Mouse (Mus musculus) MEL-GATA-1-ER (cell line): Measurements from ENCODE around the gene Tubgcp2.

Experiments
- DNase-seq: peaks from one replicate; pipeline ENCODE4 v3.0.0-alpha.2; 2012; ENCODE audit warnings: low read depth; ENCODE audit errors: extremely low read depth

Tubgcp2 gene

GRCm38 (mm10) chr7:139980778-139981177, 55.7 kb downstream of the Tubgcp2 start:
- no peak for DNase-seq

DNA sequence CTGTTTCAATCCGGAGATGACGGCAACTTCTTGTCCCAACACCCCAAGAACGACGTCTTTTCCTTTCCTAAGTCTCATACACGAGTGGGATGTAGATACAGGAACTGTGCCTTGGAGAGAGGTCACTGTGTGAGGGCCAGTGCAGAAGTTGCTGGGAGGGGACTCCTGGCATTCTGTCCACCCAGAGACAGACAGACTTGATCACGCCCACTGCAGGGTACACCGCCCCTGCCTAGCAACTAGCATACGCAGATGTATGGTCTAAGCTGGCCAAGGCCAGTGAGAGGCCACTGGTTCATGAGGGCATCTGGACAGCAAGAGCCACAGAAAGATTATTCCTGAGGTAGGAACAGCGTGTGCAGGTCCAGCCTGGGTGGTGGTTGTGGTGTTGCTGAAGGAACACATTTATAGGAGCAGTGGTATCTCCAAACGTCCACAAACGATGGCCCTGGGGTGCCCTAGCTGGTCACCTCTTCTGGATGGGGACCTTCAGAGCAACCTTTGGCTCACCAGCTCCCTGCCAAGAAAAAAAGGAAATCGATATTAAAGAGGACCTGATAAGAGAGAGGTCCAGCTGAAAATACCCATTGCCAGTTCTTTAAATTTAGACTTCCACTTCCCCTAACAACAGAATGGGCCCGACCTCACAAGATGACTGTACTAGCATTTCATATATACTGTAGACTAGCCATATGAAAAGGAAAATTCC, 57.3 kb downstream of the Tubgcp2 start:
- DNase-seq = no peak

GRCm38 (mm10) chr7:139978278-139978892, 58.1 kb downstream of the Tubgcp2 start, which contains the start of gene 6430531B16Rik:
Gene 6430531B16Rik (minus strand): TSS chr7:139978755.
- DNase-seq = peak; percentile 19

DNA sequence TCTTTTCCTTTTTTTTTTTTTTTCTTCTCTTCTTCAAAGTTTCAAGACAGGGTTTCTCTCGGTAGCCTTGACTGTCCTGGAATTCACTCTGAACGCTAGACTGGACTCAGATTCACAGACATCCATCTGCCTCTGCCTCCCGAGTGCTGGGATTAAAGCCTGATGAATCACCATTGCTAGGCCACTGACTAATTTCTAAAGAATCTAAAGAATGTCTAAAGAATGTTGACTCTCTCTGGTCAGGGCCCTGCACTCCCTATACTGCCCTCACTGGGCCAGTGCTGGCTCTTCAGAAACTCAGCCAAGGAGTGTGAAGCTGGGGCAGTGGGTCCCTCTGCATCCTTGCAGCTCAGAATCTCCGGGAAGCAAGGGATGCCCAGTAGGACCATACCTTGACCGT, 61.0 kb downstream of the Tubgcp2 start:
- no peak for DNase-seq

DNA sequence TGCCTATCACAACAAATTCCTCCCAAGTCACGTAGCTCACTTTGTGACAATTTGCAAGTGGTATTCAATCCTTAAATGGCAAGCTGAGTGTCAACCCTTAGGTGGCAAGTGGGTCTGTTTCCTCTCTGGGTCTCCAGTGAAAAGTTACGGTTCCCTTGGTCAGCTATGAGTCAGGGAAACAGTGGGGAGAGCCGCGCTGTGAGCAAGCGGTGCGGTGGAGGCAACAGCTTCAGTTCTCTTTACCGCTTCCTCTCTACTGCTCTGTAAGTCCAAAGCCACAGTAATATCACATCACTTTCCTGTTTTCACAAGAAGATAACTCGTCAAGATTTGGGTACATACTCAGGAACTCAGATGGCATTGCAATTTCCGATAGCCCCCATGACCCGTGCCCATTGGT, 62.2 kb downstream of the Tubgcp2 start:
- DNase-seq = no peak

DNA sequence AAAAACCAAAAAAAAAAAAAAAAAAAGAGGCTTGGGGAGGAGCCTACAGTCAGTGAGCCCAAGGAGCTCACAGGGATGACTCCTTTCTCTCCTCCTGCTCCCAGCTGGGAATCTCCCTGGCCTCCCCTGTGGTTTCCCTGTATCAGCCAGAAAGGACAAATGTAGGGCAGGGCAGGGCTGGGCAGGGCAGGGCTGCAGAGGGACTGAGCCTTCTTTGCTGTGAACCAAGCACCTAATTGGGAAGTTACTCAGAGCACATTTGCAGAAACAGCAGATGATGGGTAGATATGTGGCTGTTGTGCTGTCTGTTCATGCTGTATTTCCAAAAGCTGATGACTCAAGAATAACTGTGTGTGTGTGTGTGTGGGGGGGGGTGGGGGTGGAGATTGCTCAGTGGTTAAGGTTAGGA, 63.5 kb downstream of the Tubgcp2 start:
- DNase-seq = no peak

DNA sequence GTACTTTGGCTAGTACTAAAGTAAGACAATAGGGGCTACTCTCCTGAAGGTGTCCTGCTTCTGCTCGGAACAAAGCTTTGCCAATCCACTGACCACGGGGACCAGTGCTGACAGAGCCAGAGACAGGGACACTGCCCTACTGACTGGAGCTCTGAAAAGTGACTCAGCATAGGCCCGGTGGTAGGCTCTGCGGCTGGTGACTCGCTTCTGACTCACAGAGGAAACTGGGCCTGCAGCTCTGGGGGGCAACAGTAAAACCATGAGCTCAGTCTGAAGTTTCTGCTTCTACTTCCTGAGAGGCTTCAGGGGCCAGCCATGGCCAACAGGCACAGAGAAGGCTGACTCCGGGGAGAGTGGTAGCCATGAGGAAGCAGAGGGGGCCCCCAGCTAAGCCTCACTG, 65.0 kb downstream of the Tubgcp2 start:
- no peak for DNase-seq

- DNase-seq = no peak
These were observed 65.5 kb downstream of the Tubgcp2 start for GRCm38 (mm10) chr7:139970979-139971378.

- no peak for DNase-seq
These were observed 66.1 kb downstream of the Tubgcp2 start for GRCm38 (mm10) chr7:139970216-139970919.

DNA sequence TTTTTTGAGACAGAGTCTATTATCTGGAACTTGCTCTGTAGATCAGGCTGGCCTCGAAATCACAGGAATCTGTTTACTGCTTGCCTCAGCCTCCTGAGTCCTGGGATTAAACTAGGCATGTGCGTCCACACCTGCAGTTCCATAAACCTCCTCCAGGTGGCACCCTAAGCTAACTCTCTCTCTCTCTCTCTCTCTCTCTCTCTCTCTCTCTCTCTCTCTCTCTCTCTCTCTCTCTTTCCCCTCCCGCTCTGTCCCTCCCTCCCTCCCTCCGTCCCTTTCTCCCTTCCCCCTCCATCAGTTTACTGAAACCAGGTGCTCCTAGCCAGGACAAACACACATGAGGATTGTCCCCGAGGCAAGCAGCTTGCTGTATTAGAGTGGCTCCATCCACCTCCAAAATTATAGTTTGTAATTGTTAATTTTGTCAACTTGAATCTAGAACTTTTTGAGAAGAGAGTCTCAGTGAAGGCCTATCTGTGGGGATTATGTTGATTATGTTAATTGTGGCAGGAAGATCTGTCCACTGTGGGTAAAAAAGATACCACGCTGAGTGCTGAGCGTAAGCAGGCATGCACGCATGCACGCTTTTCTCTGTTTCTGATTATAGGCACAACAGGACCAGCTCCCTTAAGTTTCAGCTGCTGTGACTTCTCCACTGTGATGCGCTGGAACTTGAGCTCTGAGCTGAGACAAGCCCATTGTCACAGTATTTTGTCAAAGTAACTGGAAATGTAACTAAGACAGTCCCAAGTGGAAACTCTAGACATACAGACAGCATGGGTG, 66.9 kb downstream of the Tubgcp2 start:
- DNase-seq = no peak

DNA sequence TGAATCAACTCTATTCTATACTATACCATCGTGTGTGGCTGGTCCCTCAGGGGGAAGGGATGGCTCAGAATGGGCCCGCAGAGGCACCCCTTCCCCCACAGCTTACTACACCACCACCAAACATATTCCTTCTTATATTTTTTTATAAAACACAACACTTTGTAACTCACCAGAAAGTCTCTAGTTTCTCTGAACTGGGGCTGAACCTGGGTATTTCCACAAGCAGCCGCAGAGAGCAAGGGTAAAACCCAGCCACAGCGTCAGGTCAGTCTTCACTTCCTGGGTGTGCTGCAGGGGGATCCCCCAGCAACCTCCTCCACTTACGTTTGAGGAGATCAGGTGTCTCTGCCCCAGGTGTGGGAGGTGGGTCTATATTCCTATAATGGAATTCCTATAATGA, 68.0 kb downstream of the Tubgcp2 start:
- no peak for DNase-seq

- DNase-seq = no peak
These were observed 69.3 kb downstream of the Tubgcp2 start for GRCm38 (mm10) chr7:139967175-139967574.

DNA sequence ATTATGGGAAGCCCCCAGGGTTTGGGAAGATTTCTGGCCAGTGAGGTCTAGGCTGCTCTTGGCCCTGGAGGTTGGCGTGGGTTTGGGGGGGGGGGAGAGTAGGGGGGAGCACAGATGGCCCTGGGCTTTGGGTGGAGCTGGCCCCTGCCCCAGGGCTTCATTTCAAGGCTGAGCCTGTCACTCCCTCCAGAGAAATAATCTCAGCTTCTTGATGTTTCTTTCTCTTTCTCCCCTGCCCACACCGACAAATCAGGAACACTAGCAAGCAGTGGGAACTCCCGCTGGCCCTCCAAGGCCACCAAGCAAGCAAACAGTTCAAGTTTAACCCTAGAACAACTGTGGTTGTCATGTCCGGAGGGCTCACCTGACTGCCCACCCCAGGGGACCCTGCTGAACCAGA, 72.7 kb downstream of the Tubgcp2 start:
- no peak for DNase-seq

DNA sequence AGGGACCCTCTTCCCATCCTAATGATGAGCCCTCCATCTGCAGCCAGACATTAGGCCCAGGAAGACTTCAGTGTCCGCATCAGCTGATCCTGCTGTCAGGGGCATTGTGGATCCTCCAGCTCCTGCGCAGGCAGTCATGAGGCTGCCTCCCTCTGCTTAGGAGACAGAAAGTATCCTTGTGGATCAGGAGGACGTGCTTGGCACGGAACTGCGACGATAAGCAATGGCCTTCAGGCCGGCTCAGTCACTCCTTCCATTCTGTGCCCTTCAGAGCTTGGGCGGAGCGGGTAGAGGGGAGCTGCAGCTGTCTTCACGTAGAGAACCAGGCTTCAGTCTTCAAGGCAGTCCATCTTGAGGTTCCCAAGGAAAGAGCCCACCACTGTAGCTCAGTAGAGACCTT, 75.3 kb downstream of the Tubgcp2 start:
- no peak for DNase-seq

DNA sequence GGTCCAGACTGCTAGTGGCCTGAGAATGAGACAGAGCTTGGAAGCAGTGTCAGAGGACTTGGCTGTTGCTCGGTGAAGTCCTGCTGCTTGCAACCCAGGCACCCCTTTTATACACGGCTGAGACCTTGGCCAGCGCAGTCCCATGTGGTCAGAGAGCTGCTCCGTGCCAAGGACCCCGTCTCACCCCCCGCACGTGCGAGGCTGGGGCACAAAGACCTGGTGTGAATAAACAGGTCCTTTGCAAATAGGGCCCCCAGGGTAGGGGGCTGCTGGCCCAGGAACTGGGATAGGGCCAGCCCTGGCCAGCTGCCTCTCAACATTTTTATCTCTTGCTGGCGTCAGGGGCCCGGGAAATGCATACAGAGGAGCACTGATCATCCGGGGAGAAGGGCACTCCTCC, 78.5 kb downstream of the Tubgcp2 start:
- DNase-seq = no peak

DNA sequence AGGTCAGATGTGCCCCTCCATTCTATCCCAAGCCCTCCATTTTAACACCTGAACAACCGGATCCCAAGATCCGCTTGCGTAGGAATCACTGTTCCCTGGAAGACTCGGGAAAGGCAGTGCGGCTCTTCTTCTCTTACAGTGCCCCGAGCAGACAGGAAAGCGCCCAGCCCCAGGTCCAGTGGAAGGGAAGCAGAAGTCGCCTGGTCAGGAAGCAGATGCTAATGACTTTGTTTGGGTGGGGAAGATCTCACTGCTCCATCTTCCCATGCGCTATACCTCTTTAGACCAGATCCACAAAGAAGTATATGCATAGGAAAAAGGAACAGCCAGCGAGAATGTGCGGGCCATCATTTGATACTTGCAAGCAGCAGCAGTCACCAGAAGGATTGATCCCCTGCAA, 79.0 kb downstream of the Tubgcp2 start:
- no peak for DNase-seq

DNA sequence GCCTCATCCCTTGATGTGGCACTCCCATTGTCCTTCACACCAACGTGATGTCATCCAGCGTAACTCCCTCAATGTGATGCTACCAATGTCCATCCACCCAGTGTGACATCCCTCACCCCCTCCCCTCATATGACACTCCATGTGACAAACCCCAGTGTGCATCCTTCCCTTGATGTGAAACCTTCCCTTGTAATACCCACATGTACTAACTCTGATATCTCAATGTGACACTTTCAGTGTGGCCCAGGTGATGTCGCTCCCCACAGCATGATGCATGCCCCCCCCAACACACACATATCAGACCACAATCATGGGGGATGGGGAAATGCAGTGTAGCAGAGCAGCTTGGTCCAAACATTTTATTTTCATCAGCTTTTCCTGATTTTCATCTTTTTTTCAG, 79.8 kb downstream of the Tubgcp2 start:
- DNase-seq = no peak

DNA sequence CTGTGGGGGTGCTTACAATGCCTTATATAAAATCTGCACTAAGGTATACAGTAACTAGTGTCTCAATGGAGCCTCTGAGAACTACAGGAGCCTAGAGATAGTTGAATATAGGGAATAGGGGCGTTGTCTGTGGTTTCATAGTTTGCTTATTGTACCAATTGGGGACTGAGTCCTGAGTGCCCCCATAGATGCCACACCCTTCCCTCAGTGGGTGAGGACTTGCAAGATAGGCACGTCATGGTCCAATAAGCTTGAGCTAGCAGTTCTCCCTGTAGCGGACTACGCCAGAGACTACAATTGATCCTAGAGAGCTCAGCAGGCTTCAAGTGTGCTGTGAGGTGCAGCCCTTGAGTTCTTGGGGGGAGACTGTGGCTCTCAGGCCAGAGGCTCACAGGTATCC, 81.0 kb downstream of the Tubgcp2 start:
- DNase-seq = no peak

DNA sequence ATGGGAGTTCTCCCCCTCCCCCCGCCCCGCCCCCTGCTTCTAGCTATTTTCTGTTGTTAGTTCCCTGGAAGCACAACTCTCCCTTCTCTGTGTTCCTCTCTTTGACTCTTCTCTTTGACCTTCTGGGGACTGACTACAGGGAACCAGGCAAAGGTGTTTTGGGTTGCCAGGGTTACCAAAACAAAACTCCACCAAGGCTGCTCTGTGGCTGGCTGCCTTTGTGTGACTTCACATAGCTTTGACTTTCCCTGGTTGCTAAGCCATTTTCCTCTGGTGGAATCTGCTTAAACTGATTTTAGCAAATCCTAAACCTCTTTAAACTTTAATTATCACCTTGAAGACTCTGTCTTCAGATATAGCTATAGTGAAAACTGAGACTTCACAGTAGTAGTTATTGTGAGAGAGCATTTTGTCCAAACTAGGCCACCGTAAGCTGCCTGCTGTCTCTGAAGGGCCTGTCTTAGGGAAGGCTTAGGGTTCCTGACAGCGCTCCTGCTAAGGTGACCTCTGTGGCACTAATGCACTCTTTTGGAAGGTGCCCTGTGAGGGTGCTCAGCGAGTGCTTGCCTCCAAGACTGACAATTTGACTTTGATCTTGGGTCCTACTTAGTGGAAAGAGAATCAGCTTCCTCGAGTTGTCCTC, 84.4 kb downstream of the Tubgcp2 start:
- no peak for DNase-seq

DNA sequence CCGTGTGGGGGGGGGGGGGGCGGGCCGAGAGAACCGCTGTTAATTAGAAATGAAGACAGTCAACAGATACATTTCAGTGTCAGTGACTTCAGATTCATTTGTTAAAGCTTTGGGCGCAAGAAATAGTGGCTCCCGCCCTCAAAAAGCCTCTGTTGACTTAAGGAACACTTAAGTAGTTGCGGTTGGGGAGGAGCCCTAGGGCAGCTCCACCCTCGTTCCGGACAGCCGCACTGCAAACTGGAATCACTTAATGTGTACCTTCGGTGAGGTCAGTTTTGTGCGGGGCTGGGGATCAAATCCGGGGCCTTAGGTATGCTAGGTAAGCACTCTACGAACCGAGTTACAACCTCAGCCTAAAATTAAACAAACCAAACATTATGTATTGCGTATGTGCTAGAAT, 85.4 kb downstream of the Tubgcp2 start:
- peak; percentile 40 for DNase-seq

- peak; percentile 55 for DNase-seq
These were observed 86.0 kb downstream of the Tubgcp2 start for GRCm38 (mm10) chr7:139950283-139950971.
